In the genomic region with DNA sequence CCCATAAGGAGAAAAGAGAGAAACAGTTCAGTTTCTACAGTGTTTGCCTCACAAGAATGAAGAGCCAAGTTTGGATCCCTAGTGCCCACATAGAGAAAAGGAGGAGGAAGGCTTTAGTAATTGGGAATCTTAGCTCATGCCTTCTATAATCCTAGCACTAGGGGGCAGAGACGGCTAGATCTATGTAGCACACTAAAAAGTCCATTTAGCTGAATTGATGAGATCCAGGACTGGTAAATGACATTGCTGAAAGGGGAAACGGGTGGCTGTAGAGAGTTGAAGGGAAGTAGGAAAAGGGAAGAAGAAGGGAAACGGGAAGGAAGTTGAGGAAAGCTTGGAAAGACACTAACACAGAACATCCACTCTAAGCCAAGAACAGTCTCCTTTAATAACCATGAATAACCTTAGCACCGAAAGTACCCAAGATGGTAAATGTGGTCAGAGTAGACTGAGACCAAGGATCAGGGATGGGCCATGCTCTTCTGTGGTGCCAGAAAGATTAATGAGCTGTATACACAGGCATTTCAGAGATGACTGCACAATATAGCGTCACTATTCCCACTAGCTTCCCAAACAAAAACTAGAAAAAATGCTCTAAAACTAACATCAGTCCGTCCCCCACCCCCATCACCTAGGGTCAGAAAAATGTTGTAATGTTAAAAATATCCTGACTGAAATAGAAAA, we compare ENCODE assay signal across 8 mouse cellular contexts.
DNase-seq lines count a peak whose midpoint lies in the region; ATAC-seq and TF ChIP-seq lines count a peak whose summit lies in the region.

No protein-coding gene starts in this region.

- no peaks in the 10 kb centered on the region for H3K4me1 ChIP-seq in embryonic facial prominence, embryonic 11.5 days (ENCODE audit: control insufficient read depth, insufficient read depth, low read length)
- H3K4me1 ChIP-seq in hindbrain, embryonic 16.5 days (ENCODE audit: control insufficient read depth, insufficient read depth, low read depth, low read length) = no peaks in the 10 kb centered on the region

- no peaks in the 10 kb centered on the region for H3K36me3 ChIP-seq in embryonic facial prominence, embryonic 11.5 days (replicated peaks; ENCODE audit: control insufficient read depth, insufficient read depth, low read depth, low read length)
- no peaks in the 10 kb centered on the region for H3K36me3 ChIP-seq in hindbrain, embryonic 16.5 days (ENCODE audit: control insufficient read depth, insufficient read depth, low read length)

- no peak overlapping the region for H3K9ac ChIP-seq in embryonic facial prominence, embryonic 11.5 days (replicated peaks; ENCODE audit: low read length)
- H3K9ac ChIP-seq in hindbrain, embryonic 16.5 days (ENCODE audit: low read depth, low read length) = no peak overlapping the region

- peak; percentile 90 for DNase-seq in heart, adult 11 months
- no peak for DNase-seq in heart, postnatal 25 days (ENCODE audit: low spot score)
- DNase-seq in adipocyte (ENCODE audit: low spot score) = peak; percentile 86
- DNase-seq in embryonic facial prominence, embryonic 11.5 days (ENCODE audit: low spot score) = peak; percentile 59
- DNase-seq in left cerebral cortex, adult 2 months (ENCODE audit: extremely low spot score in 1 of 2, low spot score in 2 of 2) = peak; percentile 30 to 55
- peak; percentile 66 for DNase-seq in retina, postnatal 1 day
- no peak for DNase-seq in gastrocnemius, postnatal 10 days

- no peak overlapping the region for H3K4me2 ChIP-seq in embryonic facial prominence, embryonic 11.5 days (ENCODE audit: low read depth, low read length)
- no peak overlapping the region for H3K4me2 ChIP-seq in hindbrain, embryonic 16.5 days (ENCODE audit: low read length)

- peak; percentile 62; the same call in 1 of the 2 replicates for ATAC-seq in embryonic facial prominence, embryonic 11.5 days (replicated peaks; ENCODE audit: insufficient number of reproducible peaks, low FRiP score, low TSS enrichment, low read depth)
- peak; percentile 81 for ATAC-seq in hindbrain, embryonic 16.5 days

- no peak overlapping the region for H3K27ac ChIP-seq in embryonic facial prominence, embryonic 11.5 days (replicated peaks; ENCODE audit: low read depth, low read length)
- no peak overlapping the region for H3K27ac ChIP-seq in hindbrain, embryonic 16.5 days (ENCODE audit: low read depth, low read length)
- peak overlapping the region; percentile 2; the same call in 1 of the 2 replicates for H3K27ac ChIP-seq in left cerebral cortex, adult 2 months

- no peaks in the 10 kb centered on the region for H3K9me3 ChIP-seq in embryonic facial prominence, embryonic 11.5 days (replicated peaks; ENCODE audit: control insufficient read depth, low read length)
- H3K9me3 ChIP-seq in hindbrain, embryonic 16.5 days (ENCODE audit: control insufficient read depth, low read length) = no peaks in the 10 kb centered on the region

- peak; percentile 85 for TF ChIP-seq CTCF in left cerebral cortex, adult 2 months (IDR thresholded peaks at IDR 0.05)

- 56% methylated on average over 6 of the region's 6 CpGs for WGBS in embryonic facial prominence, embryonic 11.5 days
- WGBS in hindbrain, embryonic 16.5 days = 59% methylated on average over 6 of the region's 6 CpGs

- H3K4me3 ChIP-seq in embryonic facial prominence, embryonic 11.5 days (ENCODE audit: low read depth, low read length) = no peak overlapping the region
- H3K4me3 ChIP-seq in hindbrain, embryonic 16.5 days (ENCODE audit: low read length) = no peak overlapping the region
- H3K4me3 ChIP-seq in left cerebral cortex, adult 2 months = no peak overlapping the region

- no peaks in the 10 kb centered on the region for H3K27me3 ChIP-seq in embryonic facial prominence, embryonic 11.5 days (ENCODE audit: control insufficient read depth, insufficient read depth, low read length)
- no peaks in the 10 kb centered on the region for H3K27me3 ChIP-seq in hindbrain, embryonic 16.5 days (replicated peaks; ENCODE audit: control insufficient read depth, insufficient read depth, low read length)

- intact Hi-C loops in heart, postnatal 25 days (cut with DNase I) = loop anchor here (2.0 to 5.0 kb wide), 2 partner anchors 69 to 119 kb away; a partner anchor contains a TSS
- intact Hi-C loops in left cerebral cortex, adult 2 months (cut with DNase I) = loop anchor here (1.0 to 10.0 kb wide), 6 partner anchors 69 to 1701 kb away; a partner anchor contains a TSS

Comparison
In these comparisons a context has a peak if more than half of its experiments do, and no peak if none do; other contexts are left out.
1. DNase-seq: peak in heart, adult 11 months (single experiment), adipocyte (single experiment), embryonic facial prominence, embryonic 11.5 days (single experiment), left cerebral cortex, adult 2 months (2 of 2) and retina, postnatal 1 day (single experiment); none in heart, postnatal 25 days (single experiment) and gastrocnemius, postnatal 10 days (single experiment).